Mouse (Mus musculus): ENCODE results near the gene Lrrc61. TPM values are rescaled to one million over a fixed set of nuclear protein-coding genes. Genes with fewer than 3 reads are reported as not detected.

Gene Lrrc61
- polyA plus RNA-seq, 1 experiment: 0.05 TPM

DNA sequence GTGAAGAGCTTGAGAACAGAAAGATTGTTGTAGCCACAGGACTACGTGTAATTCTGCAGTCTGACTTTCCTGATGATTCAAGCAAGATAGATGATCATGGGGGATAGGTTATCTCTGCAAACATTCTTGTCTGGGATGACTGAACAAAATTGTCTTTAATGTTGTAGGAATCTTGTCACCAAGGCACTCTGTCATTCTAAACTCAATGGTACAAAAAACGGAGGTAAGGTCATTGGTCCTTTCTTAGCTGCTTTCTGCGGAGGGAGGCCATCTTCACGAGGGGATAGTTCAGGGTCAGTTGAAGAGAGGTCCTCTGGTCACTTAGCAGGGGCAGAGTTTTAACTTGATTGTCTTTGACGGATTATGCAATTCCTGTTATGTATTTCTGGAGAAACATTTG is 24.1 kb downstream of the Lrrc61 start:
- Histone ChIP-seq H3K4me1 (ENCODE audit: control insufficient read depth) (no peaks in the 10 kb centered on the region), H3K27me3 (ENCODE audit: control insufficient read depth) (no peaks in the 10 kb centered on the region), H3K4me3 (replicated peaks) (no peak overlapping the region), H3K36me3 (ENCODE audit: control insufficient read depth) (no peaks in the 10 kb centered on the region), H3K9me3 (ENCODE audit: control insufficient read depth, low read length) (no peaks in the 10 kb centered on the region)
- TF ChIP-seq TAL1 (IDR thresholded peaks at IDR 0.05; ENCODE audit: low read length) (no peak), GATA1 (IDR thresholded peaks at IDR 0.05; ENCODE audit: low read length) (no peak)

GRCm38 (mm10) chr6:48579215-48579648 is 24.6 kb downstream of the Lrrc61 start:
- no peaks in the 10 kb centered on the region for H3K9me3 ChIP-seq (ENCODE audit: control insufficient read depth, low read length)
- H3K4me3 ChIP-seq (replicated peaks): no peak overlapping the region
- TF ChIP-seq TAL1 (IDR thresholded peaks at IDR 0.05; ENCODE audit: low read length) (no peak), GATA1 (IDR thresholded peaks at IDR 0.05; ENCODE audit: low read length) (no peak)
- no peaks in the 10 kb centered on the region for H3K4me1 ChIP-seq (ENCODE audit: control insufficient read depth)
- no peaks in the 10 kb centered on the region for H3K27me3 ChIP-seq (ENCODE audit: control insufficient read depth)
- H3K36me3 ChIP-seq (ENCODE audit: control insufficient read depth): no peaks in the 10 kb centered on the region

- Histone ChIP-seq H3K27me3 (ENCODE audit: control insufficient read depth) (no peaks in the 10 kb centered on the region), H3K4me1 (ENCODE audit: control insufficient read depth) (no peaks in the 10 kb centered on the region), H3K4me3 (replicated peaks) (no peak overlapping the region), H3K9me3 (ENCODE audit: control insufficient read depth, low read length) (0 out of 2 replicates have a peak, but pooled peaks cover 2% of the 10 kb centered on the region), H3K36me3 (ENCODE audit: control insufficient read depth) (no peaks in the 10 kb centered on the region)
- TF ChIP-seq GATA1 (IDR thresholded peaks at IDR 0.05; ENCODE audit: low read length) (no peak), TAL1 (IDR thresholded peaks at IDR 0.05; ENCODE audit: low read length) (no peak)
These were observed 26.7 kb downstream of the Lrrc61 start for GRCm38 (mm10) chr6:48581257-48581656.

GRCm38 (mm10) chr6:48582037-48582436 is 27.4 kb downstream of the Lrrc61 start:
- H3K4me3 ChIP-seq (replicated peaks): no peak overlapping the region
- no peaks in the 10 kb centered on the region for H3K27me3 ChIP-seq (ENCODE audit: control insufficient read depth)
- no peak for TF ChIP-seq TAL1 (IDR thresholded peaks at IDR 0.05; ENCODE audit: low read length)
- no peaks in the 10 kb centered on the region for H3K4me1 ChIP-seq (ENCODE audit: control insufficient read depth)
- no peaks in the 10 kb centered on the region for H3K36me3 ChIP-seq (ENCODE audit: control insufficient read depth)
- H3K9me3 ChIP-seq (ENCODE audit: control insufficient read depth, low read length): 0 out of 2 replicates have a peak, but pooled peaks cover 3% of the 10 kb centered on the region

DNA sequence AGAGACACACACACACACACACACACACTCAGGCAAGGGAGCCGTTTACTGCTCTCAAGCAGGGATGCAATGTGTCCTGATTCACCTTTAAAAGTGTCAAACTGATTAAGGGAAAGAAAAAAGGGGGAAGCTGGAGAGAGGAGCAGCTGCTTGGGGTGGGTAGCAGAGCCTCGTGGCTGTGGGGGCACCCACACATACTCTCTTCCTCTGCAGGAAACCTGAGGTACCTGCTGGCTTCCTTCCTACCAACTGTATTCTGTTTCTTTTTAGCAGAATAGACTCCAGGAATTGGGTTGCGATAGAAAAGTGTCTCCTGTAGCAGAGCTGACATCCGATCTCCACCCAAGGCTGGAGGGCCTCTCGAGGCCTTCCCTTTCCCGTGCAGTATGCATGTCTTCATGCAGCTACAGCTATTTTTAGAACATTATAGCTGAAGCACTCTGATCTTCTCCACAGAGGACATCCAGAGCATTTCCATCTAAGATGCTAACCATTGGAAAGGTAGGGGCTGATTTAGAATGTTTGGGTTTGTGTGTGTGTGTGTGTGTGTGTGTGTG is 34.7 kb downstream of the Lrrc61 start, which contains the start of gene Gm45021:
TSS of gene Gm45021 (plus strand) at position 417 of the 557 bp plus-strand sequence.
- H3K4me1 ChIP-seq (ENCODE audit: control insufficient read depth): peaks cover 10% of the 10 kb centered on the region

DNA sequence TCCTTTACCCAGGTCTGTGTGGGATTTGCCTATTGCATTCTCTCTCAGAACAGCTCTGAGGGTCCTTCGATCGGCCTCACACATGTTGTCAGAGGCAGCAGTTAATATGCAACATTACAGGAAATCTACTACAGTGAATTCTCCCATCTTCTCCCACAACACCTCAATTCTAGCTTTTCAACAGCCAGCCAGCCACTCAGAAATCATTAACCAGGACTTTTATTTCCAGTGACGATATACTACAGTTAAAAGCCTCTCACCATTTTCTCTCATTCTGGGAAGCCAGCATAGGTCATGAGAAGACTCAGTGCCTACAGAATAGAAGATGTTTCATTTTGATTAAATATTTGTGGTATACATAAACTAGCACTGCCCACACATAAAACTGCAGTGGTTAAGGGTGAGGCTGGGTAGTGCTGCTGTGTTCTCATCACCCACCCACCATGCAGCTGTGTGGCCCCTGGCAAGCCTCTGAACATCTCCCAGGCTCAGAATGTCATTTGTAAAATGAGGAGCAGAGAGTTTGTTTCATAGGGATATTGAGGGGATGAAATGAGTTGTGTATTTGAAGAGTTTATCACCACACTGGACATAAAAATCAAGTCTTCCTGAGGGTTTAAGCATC is 36.7 kb downstream of the Lrrc61 start:
- peaks cover 18% of the 10 kb centered on the region for H3K4me1 ChIP-seq (ENCODE audit: control insufficient read depth)

More for the DNA sequence above, 34.7 kb downstream of the Lrrc61 start, which contains the start of gene Gm45021:
- TF ChIP-seq TAL1 (IDR thresholded peaks at IDR 0.05; ENCODE audit: low read length) (no peak), GATA1 (IDR thresholded peaks at IDR 0.05; ENCODE audit: low read length) (no peak)
- no peaks in the 10 kb centered on the region; the same call in 1 of the 2 replicates for H3K27me3 ChIP-seq (ENCODE audit: control insufficient read depth)
- no peaks in the 10 kb centered on the region for H3K36me3 ChIP-seq (ENCODE audit: control insufficient read depth)
- H3K9me3 ChIP-seq (ENCODE audit: control insufficient read depth, low read length): 0 out of 2 replicates have a peak, but pooled peaks cover 3% of the 10 kb centered on the region
- H3K4me3 ChIP-seq (replicated peaks): no peak within 1 kb of the TSS

DNA sequence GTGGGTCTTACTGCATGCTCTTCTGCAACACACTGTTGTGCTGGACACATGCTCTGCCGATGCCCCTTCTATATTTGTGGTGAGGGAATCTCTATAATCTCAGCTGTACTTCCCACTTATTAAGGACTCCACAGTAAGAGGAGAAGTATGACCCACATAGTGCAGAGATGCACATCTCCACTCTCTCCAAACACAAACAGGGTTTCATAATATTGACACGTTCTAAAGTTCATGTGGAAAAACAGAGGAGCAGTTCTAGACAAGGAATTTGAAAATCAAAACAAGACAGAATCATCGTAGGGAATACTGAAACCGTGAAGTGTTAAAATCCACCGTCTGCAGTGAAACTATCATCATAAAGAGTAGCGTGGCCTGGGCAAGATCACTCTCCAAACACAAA is 37.3 kb downstream of the Lrrc61 start:
- peaks cover 10% of the 10 kb centered on the region for H3K36me3 ChIP-seq (ENCODE audit: control insufficient read depth)
- no peak overlapping the region for H3K4me3 ChIP-seq (replicated peaks)
- TF ChIP-seq GATA1 (IDR thresholded peaks at IDR 0.05; ENCODE audit: low read length): no peak
- no peak for TF ChIP-seq TAL1 (IDR thresholded peaks at IDR 0.05; ENCODE audit: low read length)
- H3K4me1 ChIP-seq (ENCODE audit: control insufficient read depth): peaks cover 18% of the 10 kb centered on the region
- H3K27me3 ChIP-seq (ENCODE audit: control insufficient read depth): no peaks in the 10 kb centered on the region; the same call in 1 of the 2 replicates
- H3K9me3 ChIP-seq (ENCODE audit: control insufficient read depth, low read length): peaks cover 6% of the 10 kb centered on the region

More for the DNA sequence above, 36.7 kb downstream of the Lrrc61 start:
- TF ChIP-seq TAL1 (IDR thresholded peaks at IDR 0.05; ENCODE audit: low read length) (no peak), GATA1 (IDR thresholded peaks at IDR 0.05; ENCODE audit: low read length) (no peak)
- Histone ChIP-seq H3K27me3 (ENCODE audit: control insufficient read depth) (no peaks in the 10 kb centered on the region; the same call in 1 of the 2 replicates), H3K4me3 (replicated peaks) (no peak overlapping the region), H3K9me3 (ENCODE audit: control insufficient read depth, low read length) (peaks cover 1% of the 10 kb centered on the region; the same call in 1 of the 2 replicates), H3K36me3 (ENCODE audit: control insufficient read depth) (peaks cover 4% of the 10 kb centered on the region)

DNA sequence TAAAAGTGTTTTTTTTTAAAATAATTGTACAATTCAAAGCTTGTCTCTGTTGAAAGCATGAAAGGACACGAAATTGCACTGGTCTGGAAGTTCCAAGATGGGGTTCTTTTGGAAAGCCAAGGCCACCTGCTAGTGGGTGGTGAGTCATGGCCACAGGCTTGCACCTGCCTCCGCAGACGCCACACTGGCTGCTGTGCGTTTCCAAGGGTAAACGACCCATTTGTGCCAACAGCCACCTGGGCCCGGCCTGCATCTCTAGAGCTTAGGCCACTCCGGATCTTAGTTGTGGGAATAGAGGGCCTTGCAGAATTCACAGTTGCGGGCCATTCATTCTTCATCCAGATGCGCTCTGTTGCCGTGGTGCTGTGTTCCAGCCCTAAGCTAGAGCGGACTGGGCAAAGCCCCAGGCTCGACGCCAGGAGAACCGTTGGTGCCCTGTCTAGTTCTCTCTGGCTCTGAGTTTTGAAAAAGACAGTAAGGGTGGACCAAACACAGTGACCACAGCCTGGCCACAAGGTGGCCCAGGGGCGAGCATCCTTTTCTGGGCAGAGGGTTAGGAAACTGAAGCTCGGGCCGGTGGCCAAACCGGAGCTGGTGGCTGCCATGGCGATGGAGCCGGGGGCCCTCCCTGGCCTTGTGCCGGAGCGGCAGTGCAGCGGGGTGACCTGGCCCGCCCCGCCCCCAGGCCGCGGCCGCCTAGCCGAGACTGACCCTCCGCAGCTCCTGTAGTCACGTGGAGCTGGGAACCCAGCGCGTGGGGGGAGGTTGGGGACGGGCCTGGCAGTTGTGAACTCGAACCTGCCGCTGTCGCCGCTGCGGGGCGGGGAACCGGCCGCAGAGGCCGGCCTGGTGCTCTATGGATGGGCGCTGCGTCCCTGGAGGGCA is 38.8 kb downstream of the Lrrc61 start, which contains the start of the genes Repin1 and Gm44965:
TSS of gene Repin1 (plus strand) at position 726 of the 885 bp plus-strand sequence.
TSS of gene Gm44965 (plus strand) at position 784 of the 885 bp plus-strand sequence.
- no peaks in the 10 kb centered on the region; the same call in 1 of the 2 replicates for H3K27me3 ChIP-seq (ENCODE audit: control insufficient read depth)
- peaks cover 16% of the 10 kb centered on the region for H3K9me3 ChIP-seq (ENCODE audit: control insufficient read depth, low read length)
- peak within 1 kb of the TSS; percentile 66 for H3K4me3 ChIP-seq (replicated peaks)
- TF ChIP-seq GATA1 (IDR thresholded peaks at IDR 0.05; ENCODE audit: low read length): no peak
- no peak for TF ChIP-seq TAL1 (IDR thresholded peaks at IDR 0.05; ENCODE audit: low read length)
- peaks cover 18% of the 10 kb centered on the region for H3K4me1 ChIP-seq (ENCODE audit: control insufficient read depth)
- peaks cover 20% of the 10 kb centered on the region for H3K36me3 ChIP-seq (ENCODE audit: control insufficient read depth)
